Mouse (Mus musculus): ENCODE measurements around the gene Haus7. TPM values are rescaled to one million over a fixed set of nuclear protein-coding genes. Genes with fewer than 3 reads are reported as not detected.

Haus7 gene
- polyA plus RNA-seq, 1 experiment = 18.6 TPM

DNA sequence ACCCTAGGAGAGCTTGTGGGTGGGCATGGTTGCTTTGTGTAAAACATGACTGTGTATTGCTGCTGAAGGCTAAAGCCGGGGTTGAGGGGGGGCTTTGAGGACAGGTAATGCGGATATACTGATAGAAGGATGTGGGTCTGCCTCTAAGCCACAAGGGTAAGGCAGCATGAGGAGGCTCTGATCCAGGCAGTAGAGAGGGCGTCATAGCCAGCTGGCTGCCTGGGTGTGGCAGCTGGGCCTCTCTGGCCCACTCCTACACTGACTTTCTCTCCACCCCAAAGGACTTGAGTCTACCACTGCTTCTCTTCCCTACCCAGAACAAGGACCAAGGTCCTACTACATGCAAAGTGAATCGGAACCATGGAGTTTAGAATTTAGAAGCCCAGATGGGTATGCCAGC is 26.0 kb upstream of the Haus7 start:
- Histone ChIP-seq H3K27me3 (ENCODE audit: control insufficient read depth, insufficient read depth, low read length) (no peaks in the 10 kb centered on the region), H3K27ac (ENCODE audit: insufficient read depth, low read length) (no peak overlapping the region), H3K4me1 (ENCODE audit: control insufficient read depth, insufficient read depth, low read length) (no peaks in the 10 kb centered on the region), H3K4me3 (replicated peaks; ENCODE audit: insufficient read depth, low read depth, low read length) (no peak overlapping the region)
- WGBS = 89% methylated on average over 4 of the region's 4 CpGs
- no peak for DNase-seq
- TF ChIP-seq CTCF (IDR thresholded peaks at IDR 0.05; ENCODE audit: borderline replicate concordance, insufficient read depth, low read depth, low read length) (no peak), POLR2A (IDR thresholded peaks at IDR 0.05; ENCODE audit: borderline replicate concordance, insufficient read depth, low read length) (no peak)

DNA sequence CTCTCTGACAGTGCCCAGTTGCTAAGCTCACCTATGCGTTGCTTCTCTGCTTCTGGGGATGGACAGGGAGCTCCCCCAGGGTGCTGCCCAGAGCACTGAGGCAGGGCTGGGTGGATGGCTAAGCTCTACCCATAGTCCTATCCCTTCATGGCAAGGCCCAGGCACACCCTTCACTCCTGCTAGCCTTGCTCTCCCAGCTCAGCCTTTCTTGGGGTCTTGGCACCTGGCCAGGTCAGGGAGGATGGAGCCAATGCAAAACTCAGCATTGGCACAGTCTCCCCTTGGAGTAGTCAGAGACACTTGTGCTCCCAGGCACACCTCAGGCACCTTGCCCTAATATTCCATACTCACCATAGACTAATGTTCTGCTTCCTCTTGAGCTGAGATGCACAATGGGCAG is 25.2 kb upstream of the Haus7 start:
- TF ChIP-seq POLR2A (IDR thresholded peaks at IDR 0.05; ENCODE audit: borderline replicate concordance, insufficient read depth, low read length) = no peak
- no peak for TF ChIP-seq CTCF (IDR thresholded peaks at IDR 0.05; ENCODE audit: borderline replicate concordance, insufficient read depth, low read depth, low read length)
- H3K27ac ChIP-seq (ENCODE audit: insufficient read depth, low read length) = no peak overlapping the region
- no peak overlapping the region for H3K4me3 ChIP-seq (replicated peaks; ENCODE audit: insufficient read depth, low read depth, low read length)
- no peaks in the 10 kb centered on the region for H3K27me3 ChIP-seq (ENCODE audit: control insufficient read depth, insufficient read depth, low read length)
- no peaks in the 10 kb centered on the region for H3K4me1 ChIP-seq (ENCODE audit: control insufficient read depth, insufficient read depth, low read length)
- WGBS = 73% methylated on average over 1 of the region's 1 CpGs
- DNase-seq = no peak

- WGBS = 21% methylated on average over 8 of the region's 14 CpGs
- H3K4me1 ChIP-seq (ENCODE audit: control insufficient read depth, insufficient read depth, low read length) = no peaks in the 10 kb centered on the region
- H3K27me3 ChIP-seq (ENCODE audit: control insufficient read depth, insufficient read depth, low read length) = no peaks in the 10 kb centered on the region
- H3K4me3 ChIP-seq (replicated peaks; ENCODE audit: insufficient read depth, low read depth, low read length) = no peak within 1 kb of the TSS
- TF ChIP-seq CTCF (IDR thresholded peaks at IDR 0.05; ENCODE audit: borderline replicate concordance, insufficient read depth, low read depth, low read length) (no peak), POLR2A (IDR thresholded peaks at IDR 0.05; ENCODE audit: borderline replicate concordance, insufficient read depth, low read length) (no peak)
- no peak within 1 kb of the TSS for H3K27ac ChIP-seq (ENCODE audit: insufficient read depth, low read length)
- DNase-seq = no peak
Measured at GRCm38 (mm10) chrX:73483484-73483810, 24.6 kb upstream of the Haus7 start, which contains the start of gene Bgn. Bgn (plus strand) TSS chrX:73483602.

- TF ChIP-seq POLR2A (IDR thresholded peaks at IDR 0.05; ENCODE audit: borderline replicate concordance, insufficient read depth, low read length) = no peak
- TF ChIP-seq CTCF (IDR thresholded peaks at IDR 0.05; ENCODE audit: borderline replicate concordance, insufficient read depth, low read depth, low read length) = no peak
- no peaks in the 10 kb centered on the region for H3K4me1 ChIP-seq (ENCODE audit: control insufficient read depth, insufficient read depth, low read length)
- WGBS = 51% methylated on average over 4 of the region's 4 CpGs
- no peak overlapping the region for H3K27ac ChIP-seq (ENCODE audit: insufficient read depth, low read length)
- no peak for DNase-seq
- H3K27me3 ChIP-seq (ENCODE audit: control insufficient read depth, insufficient read depth, low read length) = no peaks in the 10 kb centered on the region
- H3K4me3 ChIP-seq (replicated peaks; ENCODE audit: insufficient read depth, low read depth, low read length) = no peak overlapping the region
Measured at GRCm38 (mm10) chrX:73482643-73483483, 24.0 kb upstream of the Haus7 start.

GRCm38 (mm10) chrX:73480334-73480733 is 21.5 kb upstream of the Haus7 start:
- no peak for TF ChIP-seq CTCF (IDR thresholded peaks at IDR 0.05; ENCODE audit: borderline replicate concordance, insufficient read depth, low read depth, low read length)
- no peak for TF ChIP-seq POLR2A (IDR thresholded peaks at IDR 0.05; ENCODE audit: borderline replicate concordance, insufficient read depth, low read length)
- no peak overlapping the region for H3K4me3 ChIP-seq (replicated peaks; ENCODE audit: insufficient read depth, low read depth, low read length)
- WGBS = 71% methylated on average over 2 of the region's 2 CpGs
- H3K27ac ChIP-seq (ENCODE audit: insufficient read depth, low read length) = no peak overlapping the region
- DNase-seq = no peak
- no peaks in the 10 kb centered on the region for H3K4me1 ChIP-seq (ENCODE audit: control insufficient read depth, insufficient read depth, low read length)
- H3K27me3 ChIP-seq (ENCODE audit: control insufficient read depth, insufficient read depth, low read length) = no peaks in the 10 kb centered on the region

DNA sequence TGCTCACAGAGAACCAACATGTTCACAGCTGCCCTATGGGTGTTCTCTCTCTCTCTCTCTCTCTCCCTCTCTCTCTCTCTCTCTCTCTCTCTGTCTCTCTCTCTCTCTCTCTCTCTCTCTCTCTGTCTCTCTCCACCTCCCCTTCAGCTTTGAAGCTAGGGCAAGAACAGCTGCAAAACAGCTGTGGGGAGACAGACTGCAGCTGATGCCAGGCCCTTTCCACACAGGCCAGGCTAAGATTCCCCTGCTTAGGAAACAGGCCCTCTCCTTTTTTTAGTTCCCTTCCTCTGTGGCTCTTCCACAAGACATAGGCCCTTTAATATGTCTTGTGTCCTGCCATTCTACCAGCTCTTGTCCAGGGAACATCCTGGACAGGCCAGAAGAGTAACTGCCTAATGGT is 20.8 kb upstream of the Haus7 start:
- Histone ChIP-seq H3K4me3 (replicated peaks; ENCODE audit: insufficient read depth, low read depth, low read length) (no peak overlapping the region), H3K27me3 (ENCODE audit: control insufficient read depth, insufficient read depth, low read length) (no peaks in the 10 kb centered on the region), H3K27ac (ENCODE audit: insufficient read depth, low read length) (no peak overlapping the region), H3K4me1 (ENCODE audit: control insufficient read depth, insufficient read depth, low read length) (no peaks in the 10 kb centered on the region)
- DNase-seq = no peak
- no peak for TF ChIP-seq CTCF (IDR thresholded peaks at IDR 0.05; ENCODE audit: borderline replicate concordance, insufficient read depth, low read depth, low read length)
- TF ChIP-seq POLR2A (IDR thresholded peaks at IDR 0.05; ENCODE audit: borderline replicate concordance, insufficient read depth, low read length) = no peak

DNA sequence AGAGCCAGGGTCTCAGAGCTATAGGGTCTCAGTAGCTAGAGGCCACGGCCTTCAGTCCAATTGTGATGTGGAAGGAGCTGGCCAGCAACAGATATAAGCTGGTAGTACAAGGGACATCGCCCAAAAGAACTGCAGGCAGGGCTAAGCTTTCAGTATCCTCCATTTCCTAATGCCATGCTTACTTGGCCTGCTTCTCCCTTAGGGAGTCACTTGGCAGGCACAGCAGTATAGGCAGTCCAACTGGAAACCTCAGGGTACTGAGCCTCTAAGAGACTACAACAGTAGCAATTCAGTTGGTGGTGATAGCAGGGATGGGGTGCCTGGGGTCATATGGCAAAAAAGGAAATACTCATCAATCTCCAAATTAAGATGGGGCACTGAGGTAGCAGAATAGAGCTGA is 18.7 kb upstream of the Haus7 start:
- Histone ChIP-seq H3K4me3 (replicated peaks; ENCODE audit: insufficient read depth, low read depth, low read length) (no peak overlapping the region), H3K27me3 (ENCODE audit: control insufficient read depth, insufficient read depth, low read length) (no peaks in the 10 kb centered on the region), H3K27ac (ENCODE audit: insufficient read depth, low read length) (no peak overlapping the region), H3K4me1 (ENCODE audit: control insufficient read depth, insufficient read depth, low read length) (no peaks in the 10 kb centered on the region)
- TF ChIP-seq CTCF (IDR thresholded peaks at IDR 0.05; ENCODE audit: borderline replicate concordance, insufficient read depth, low read depth, low read length) = no peak
- no peak for TF ChIP-seq POLR2A (IDR thresholded peaks at IDR 0.05; ENCODE audit: borderline replicate concordance, insufficient read depth, low read length)
- no peak for DNase-seq
- 54% methylated on average over 2 of the region's 2 CpGs for WGBS

DNA sequence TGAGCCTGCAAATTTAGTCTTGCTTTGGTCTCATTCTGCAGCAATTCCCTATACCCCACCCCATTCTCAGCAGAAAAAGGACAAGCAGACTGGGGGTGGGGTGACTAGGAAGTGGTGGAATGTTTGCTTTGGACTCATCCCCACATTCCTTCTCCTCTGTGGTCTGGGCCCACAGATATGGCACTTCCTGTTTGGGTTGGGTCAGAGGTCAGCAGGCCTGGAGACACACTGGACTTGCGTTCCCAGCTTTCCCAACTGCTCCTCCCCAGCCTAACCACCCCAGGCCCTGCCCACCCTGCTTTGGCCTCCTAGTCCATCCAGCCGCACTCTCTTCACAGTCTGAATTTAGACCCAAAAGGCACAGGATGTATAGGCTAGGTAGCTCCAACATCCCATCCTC is 17.8 kb upstream of the Haus7 start:
- Histone ChIP-seq H3K27me3 (ENCODE audit: control insufficient read depth, insufficient read depth, low read length) (no peaks in the 10 kb centered on the region), H3K4me1 (ENCODE audit: control insufficient read depth, insufficient read depth, low read length) (no peaks in the 10 kb centered on the region), H3K4me3 (replicated peaks; ENCODE audit: insufficient read depth, low read depth, low read length) (no peak overlapping the region), H3K27ac (ENCODE audit: insufficient read depth, low read length) (no peak overlapping the region)
- DNase-seq = no peak
- TF ChIP-seq POLR2A (IDR thresholded peaks at IDR 0.05; ENCODE audit: borderline replicate concordance, insufficient read depth, low read length) (no peak), CTCF (IDR thresholded peaks at IDR 0.05; ENCODE audit: borderline replicate concordance, insufficient read depth, low read depth, low read length) (no peak)
- 100% methylated on average over 2 of the region's 2 CpGs for WGBS

Measured in cerebellum, adult 2 months (tissue).